In genomic region chr8:70383287-70383686, GRCm38 (mm10) we compare ENCODE assay signal across 9 mouse cellular contexts. TPM values are rescaled to one million over a fixed set of nuclear protein-coding genes. Genes with fewer than 3 reads are reported as not detected.
DNase-seq lines count a peak whose midpoint lies in the region; ATAC-seq and TF ChIP-seq lines count a peak whose summit lies in the region.
"Had no signal": no experiment of that assay in that cellular context is flagged by ENCODE, and none has a peak within 500 bp of the region (broad histone marks: within the 10 kb centered on the region; RNA-seq: fewer than 3 reads in every experiment).

No protein-coding gene starts in this region.

- H3K9ac ChIP-seq in intestine, embryonic 15.5 days, result no peak overlapping the region

- intact Hi-C loops in left cerebral cortex, postnatal 14 days (cut with DNase I), result loop anchor here (2.0 kb wide), 1 partner anchor 122 kb away; no protein-coding TSS in a partner anchor

- TF ChIP-seq POLR2A in small intestine, adult 2 months (IDR thresholded peaks at IDR 0.05; ENCODE audit: low read depth, low read length), result no peak

- H3K27ac ChIP-seq in heart, embryonic 10.5 days, result no peak overlapping the region
- H3K27ac ChIP-seq in intestine, embryonic 15.5 days, result no peak overlapping the region
- H3K27ac ChIP-seq in small intestine, adult 2 months (ENCODE audit: insufficient read depth, low read depth, low read length), result no peak overlapping the region
- H3K27ac ChIP-seq: macrophage had no signal

- no peak overlapping the region for H3K4me2 ChIP-seq in intestine, embryonic 15.5 days (replicated peaks)

- TF ChIP-seq CTCF in small intestine, adult 2 months (IDR thresholded peaks at IDR 0.05; ENCODE audit: extremely low read depth, insufficient read length, insufficient replicate concordance, low read depth, low read length), result peak; percentile 76; the same call in 1 of the 2 replicates

- ATAC-seq in intestine, embryonic 15.5 days, result peak; percentile 69
- peak; percentile 71 for ATAC-seq in megakaryocyte-erythroid progenitor cell, adult 5-6 weeks (replicated peaks; ENCODE audit: low FRiP score, low TSS enrichment, poor library complexity, severe bottlenecking)

- no peak overlapping the region for H3K4me3 ChIP-seq in heart, embryonic 10.5 days
- H3K4me3 ChIP-seq in intestine, embryonic 15.5 days (replicated peaks), result no peak overlapping the region
- H3K4me3 ChIP-seq in small intestine, adult 2 months (ENCODE audit: low read depth, low read length), result no peak overlapping the region

- no peaks in the 10 kb centered on the region for H3K9me3 ChIP-seq in heart, embryonic 10.5 days
- H3K9me3 ChIP-seq in intestine, embryonic 15.5 days, result no peaks in the 10 kb centered on the region

- peaks cover 51% of the 10 kb centered on the region for H3K27me3 ChIP-seq in heart, embryonic 10.5 days (ENCODE audit: insufficient read depth, poor library complexity, severe bottlenecking)
- peaks cover 12% of the 10 kb centered on the region for H3K27me3 ChIP-seq in intestine, embryonic 15.5 days (replicated peaks)
- H3K27me3 ChIP-seq in small intestine, adult 2 months (ENCODE audit: control insufficient read depth, insufficient read depth, low read length), result no peaks in the 10 kb centered on the region

- 42% methylated on average over 3 of the region's 3 CpGs for WGBS in heart, embryonic 10.5 days
- WGBS in intestine, embryonic 15.5 days, result 55% methylated on average over 3 of the region's 3 CpGs
- WGBS in small intestine, adult 2 months, result 31% methylated on average over 3 of the region's 3 CpGs

- H3K36me3 ChIP-seq in heart, embryonic 10.5 days, result peaks cover 30% of the 10 kb centered on the region
- peaks cover 7% of the 10 kb centered on the region for H3K36me3 ChIP-seq in intestine, embryonic 15.5 days
- peaks cover 6% of the 10 kb centered on the region; the same call in 1 of the 2 replicates for H3K36me3 ChIP-seq in small intestine, adult 2 months (ENCODE audit: control insufficient read depth, insufficient read depth, low read length)

- peaks cover 5% of the 10 kb centered on the region; the same call in 1 of the 2 replicates for H3K4me1 ChIP-seq in heart, embryonic 10.5 days
- no peaks in the 10 kb centered on the region for H3K4me1 ChIP-seq in intestine, embryonic 15.5 days (replicated peaks)
- no peaks in the 10 kb centered on the region for H3K4me1 ChIP-seq in small intestine, adult 2 months (ENCODE audit: control insufficient read depth, insufficient read depth, insufficient read length, low read length)

- DNase-seq in heart, adult 18-20 months, result peak; percentile 79 to 86
- no peak for DNase-seq in heart, embryonic 10.5 days (ENCODE audit: low spot score)
- peak; percentile 91 for DNase-seq in cerebellum, adult 9-10 months
- DNase-seq in frontal cortex, postnatal 36 days (ENCODE audit: low spot score in 2 of 2), result peak; percentile 61 to 65
- peak; percentile 65 to 72 for DNase-seq in left cerebral cortex, postnatal 14 days (ENCODE audit: low spot score in 2 of 2)

RNA-seq across cellular contexts. Expression of gene Comp, which starts 9.9 kb away (rescaled TPM):
- total RNA-seq in heart, adult 18-20 months (2021), result 1 to 10 TPM; 5.1 to 6.6 TPM
- 0.43 and 1.2 TPM in 2 replicates for polyA plus RNA-seq in heart, embryonic 10.5 days (2016; fragmentation: Nextera tagmentation; extraction: Ambion mirVana)
- polyA plus RNA-seq in intestine, embryonic 15.5 days (2015; fragmentation: Nextera tagmentation; extraction: Ambion mirVana), result 0.39 and 0.82 TPM in 2 replicates
- under 1 TPM; 0.51 to 0.72 TPM for total RNA-seq in left cerebral cortex, postnatal 14 days (2021)
- 0.15 and 1.2 TPM in 2 replicates for total RNA-seq in megakaryocyte-erythroid progenitor cell, adult 5-6 weeks (2014; fragmentation: Nextera tagmentation)
- 2.3 TPM in 1 of 2 replicates, not detected in the other for total RNA-seq in megakaryocyte-erythroid progenitor cell, adult 5-6 weeks (2017)
- polyA plus RNA-seq in small intestine, adult 2 months (2012; rRNA removed), result 0.13 and 1.2 TPM in 2 replicates
- polyA plus RNA-seq: macrophage had no signal

RNA-seq across cellular contexts. Expression of gene Upf1, which starts 30.2 kb away (rescaled TPM):
- 10 to 100 TPM; 46.1 to 46.8 TPM for total RNA-seq in heart, adult 18-20 months (2021)
- 14.5 and 19.8 TPM in 2 replicates for polyA plus RNA-seq in heart, embryonic 10.5 days (2016; fragmentation: Nextera tagmentation; extraction: Ambion mirVana)
- polyA plus RNA-seq in intestine, embryonic 15.5 days (2015; fragmentation: Nextera tagmentation; extraction: Ambion mirVana), result 14.6 and 15.7 TPM in 2 replicates
- total RNA-seq in left cerebral cortex, postnatal 14 days (2021), result 10 to 100 TPM; 49.8 to 53.4 TPM
- total RNA-seq in megakaryocyte-erythroid progenitor cell, adult 5-6 weeks (2014; fragmentation: Nextera tagmentation), result 44.1 and 46.9 TPM in 2 replicates
- total RNA-seq in megakaryocyte-erythroid progenitor cell, adult 5-6 weeks (2017), result 26.7 and 46.7 TPM in 2 replicates
- 29.1 and 43.8 TPM in 2 replicates for polyA plus RNA-seq in small intestine, adult 2 months (2012; rRNA removed)

RNA-seq across cellular contexts. Expression of gene Gdf1, which starts 53.7 kb away (rescaled TPM):
- total RNA-seq in heart, adult 18-20 months (2021), result under 1 TPM in 1 of 2 experiments, not detected in 1; 0.28 TPM
- polyA plus RNA-seq in heart, embryonic 10.5 days (2016; fragmentation: Nextera tagmentation; extraction: Ambion mirVana), result 1.9 and 4.2 TPM in 2 replicates
- 0.38 and 1.4 TPM in 2 replicates for polyA plus RNA-seq in intestine, embryonic 15.5 days (2015; fragmentation: Nextera tagmentation; extraction: Ambion mirVana)
- 10 to 100 TPM; 15.4 to 20.8 TPM for total RNA-seq in left cerebral cortex, postnatal 14 days (2021)
- total RNA-seq in megakaryocyte-erythroid progenitor cell, adult 5-6 weeks (2014; fragmentation: Nextera tagmentation), result not detected in 2 replicates
- total RNA-seq in megakaryocyte-erythroid progenitor cell, adult 5-6 weeks (2017), result not detected in 2 replicates
- 1.1 and 1.6 TPM in 2 replicates for polyA plus RNA-seq in small intestine, adult 2 months (2012; rRNA removed)
- polyA plus RNA-seq: macrophage had no signal

RNA-seq across cellular contexts. Expression of gene Crtc1, which starts 56.1 kb away (rescaled TPM):
- 1 to 10 TPM; 7.8 to 9.0 TPM for total RNA-seq in heart, adult 18-20 months (2021)
- 13.0 and 15.8 TPM in 2 replicates for polyA plus RNA-seq in heart, embryonic 10.5 days (2016; fragmentation: Nextera tagmentation; extraction: Ambion mirVana)
- 14.8 and 15.0 TPM in 2 replicates for polyA plus RNA-seq in intestine, embryonic 15.5 days (2015; fragmentation: Nextera tagmentation; extraction: Ambion mirVana)
- total RNA-seq in left cerebral cortex, postnatal 14 days (2021), result 100 to 1,000 TPM; 109 to 111 TPM
- total RNA-seq in megakaryocyte-erythroid progenitor cell, adult 5-6 weeks (2014; fragmentation: Nextera tagmentation), result 15.6 and 21.7 TPM in 2 replicates
- total RNA-seq in megakaryocyte-erythroid progenitor cell, adult 5-6 weeks (2017), result 1.1 and 1.3 TPM in 2 replicates
- polyA plus RNA-seq in small intestine, adult 2 months (2012; rRNA removed), result 9.4 and 15.1 TPM in 2 replicates

Comparison
In these comparisons a context has a peak if more than half of its experiments do, and no peak if none do; other contexts are left out.
1. RNA of gene Gdf1, which starts 53.7 kb away (total RNA-seq): 15.4 to 20.8 TPM in left cerebral cortex, postnatal 14 days; 0.28 TPM in heart, adult 18-20 months and not detected in megakaryocyte-erythroid progenitor cell, adult 5-6 weeks; every median in the first group is over 10 times any median in the second.